Mouse (Mus musculus): Measurements from ENCODE around the gene Ptprn2.

DNA sequence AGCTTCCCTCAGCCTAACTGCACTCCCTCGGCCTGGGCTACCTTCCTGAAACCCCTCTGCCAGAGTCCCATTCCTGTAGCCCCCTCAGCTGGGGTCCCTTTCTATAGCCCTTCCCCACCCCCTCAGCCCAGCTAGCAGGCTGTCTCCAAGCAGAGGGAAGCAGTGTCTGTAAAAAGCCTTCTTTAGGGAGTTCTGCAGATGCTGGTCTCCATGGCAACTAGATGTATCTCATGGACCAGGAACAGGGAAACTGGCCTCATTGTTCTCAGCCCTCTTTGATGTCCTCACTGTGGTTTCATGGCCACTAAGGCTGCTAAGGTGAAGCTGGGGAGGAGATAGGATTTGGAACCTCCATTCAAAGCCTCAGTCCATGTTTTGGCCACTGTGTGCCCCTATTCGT lies 423.1 kb downstream of the Ptprn2 start:
- TF ChIP-seq CTCF (IDR thresholded peaks at IDR 0.05; ENCODE audit: borderline replicate concordance, insufficient read depth, low read depth, low read length) (no peak), POLR2A (IDR thresholded peaks at IDR 0.05; ENCODE audit: borderline replicate concordance, insufficient read depth, low read length) (no peak)
